Mouse (Mus musculus): ENCODE results near the gene Cobl. TPM values are rescaled to one million over a fixed set of nuclear protein-coding genes. Genes with fewer than 3 reads are reported as not detected.
A peak's percentile ranks its signal among the peaks of the same experiment; 100 is the strongest.

The Cobl gene
- total and polyA plus RNA-seq, 2 experiments from 2014 or later, result 11.4 to 17.8 TPM

- Histone ChIP-seq H3K4me3 (ENCODE audit: low read length) (no peak overlapping the region), H3K4me2 (ENCODE audit: low read depth, low read length) (no peak overlapping the region), H3K27me3 (ENCODE audit: insufficient read depth, low read length) (no peaks in the 10 kb centered on the region), H3K9ac (replicated peaks; ENCODE audit: low read length) (no peak overlapping the region), H3K36me3 (ENCODE audit: insufficient read depth, low read length) (no peaks in the 10 kb centered on the region), H3K9me3 (ENCODE audit: low read length) (no peaks in the 10 kb centered on the region), H3K27ac (no peak overlapping the region), H3K4me1 (ENCODE audit: insufficient read depth, low read length) (no peaks in the 10 kb centered on the region)
- DNase-seq (ENCODE audit: low spot score) (no peak), ATAC-seq (no peak)
- WGBS, result 46% methylated on average over 3 of the region's 3 CpGs
- TF ChIP-seq CTCF (IDR thresholded peaks at IDR 0.05; ENCODE audit: low read depth), result no peak
These were observed 28.9 kb downstream of the Cobl start for GRCm38 (mm10) chr11:12435905-12436304.

GRCm38 (mm10) chr11:12435018-12435417 is 29.7 kb downstream of the Cobl start:
- TF ChIP-seq CTCF (IDR thresholded peaks at IDR 0.05; ENCODE audit: low read depth), result no peak
- ATAC-seq (no peak), DNase-seq (ENCODE audit: low spot score) (no peak)
- Histone ChIP-seq H3K4me3 (ENCODE audit: low read length) (no peak overlapping the region), H3K9me3 (ENCODE audit: low read length) (no peaks in the 10 kb centered on the region), H3K9ac (replicated peaks; ENCODE audit: low read length) (no peak overlapping the region), H3K27me3 (ENCODE audit: insufficient read depth, low read length) (no peaks in the 10 kb centered on the region), H3K4me2 (ENCODE audit: low read depth, low read length) (no peak overlapping the region), H3K36me3 (ENCODE audit: insufficient read depth, low read length) (no peaks in the 10 kb centered on the region), H3K4me1 (ENCODE audit: insufficient read depth, low read length) (no peaks in the 10 kb centered on the region), H3K27ac (no peak overlapping the region)
- WGBS, result 47% methylated on average over 4 of the region's 4 CpGs

GRCm38 (mm10) chr11:12434597-12434996 is 30.2 kb downstream of the Cobl start:
- no peaks in the 10 kb centered on the region for H3K27me3 ChIP-seq (ENCODE audit: insufficient read depth, low read length)
- ATAC-seq (no peak), DNase-seq (ENCODE audit: low spot score) (no peak)
- no peaks in the 10 kb centered on the region for H3K36me3 ChIP-seq (ENCODE audit: insufficient read depth, low read length)
- 58% methylated on average over 4 of the region's 4 CpGs for WGBS
- TF ChIP-seq CTCF (IDR thresholded peaks at IDR 0.05; ENCODE audit: low read depth), result no peak
- no peak overlapping the region for H3K9ac ChIP-seq (replicated peaks; ENCODE audit: low read length)
- H3K4me1 ChIP-seq (ENCODE audit: insufficient read depth, low read length), result no peaks in the 10 kb centered on the region
- H3K9me3 ChIP-seq (ENCODE audit: low read length), result no peaks in the 10 kb centered on the region
- no peak overlapping the region for H3K27ac ChIP-seq
- no peak overlapping the region for H3K4me3 ChIP-seq (ENCODE audit: low read length)
- H3K4me2 ChIP-seq (ENCODE audit: low read depth, low read length), result no peak overlapping the region

GRCm38 (mm10) chr11:12431911-12432310 is 32.8 kb downstream of the Cobl start:
- H3K4me2 ChIP-seq (ENCODE audit: low read depth, low read length), result no peak overlapping the region
- no peaks in the 10 kb centered on the region for H3K9me3 ChIP-seq (ENCODE audit: low read length)
- H3K4me1 ChIP-seq (ENCODE audit: insufficient read depth, low read length), result 0 out of 2 replicates have a peak, but pooled peaks cover under 1% of the 10 kb centered on the region
- 90% methylated on average over 2 of the region's 2 CpGs for WGBS
- no peak overlapping the region for H3K4me3 ChIP-seq (ENCODE audit: low read length)
- DNase-seq (ENCODE audit: low spot score) (no peak), ATAC-seq (no peak)
- H3K27ac ChIP-seq, result no peak overlapping the region
- no peaks in the 10 kb centered on the region for H3K27me3 ChIP-seq (ENCODE audit: insufficient read depth, low read length)
- TF ChIP-seq CTCF (IDR thresholded peaks at IDR 0.05; ENCODE audit: low read depth), result no peak
- no peaks in the 10 kb centered on the region for H3K36me3 ChIP-seq (ENCODE audit: insufficient read depth, low read length)
- no peak overlapping the region for H3K9ac ChIP-seq (replicated peaks; ENCODE audit: low read length)

- no peaks in the 10 kb centered on the region for H3K9me3 ChIP-seq (ENCODE audit: low read length)
- DNase-seq (ENCODE audit: low spot score) (no peak), ATAC-seq (no peak)
- no peak overlapping the region for H3K4me3 ChIP-seq (ENCODE audit: low read length)
- no peak overlapping the region for H3K4me2 ChIP-seq (ENCODE audit: low read depth, low read length)
- peaks cover 10% of the 10 kb centered on the region; the same call in 1 of the 2 replicates for H3K4me1 ChIP-seq (ENCODE audit: insufficient read depth, low read length)
- 18% methylated on average over 4 of the region's 4 CpGs for WGBS
- TF ChIP-seq CTCF (IDR thresholded peaks at IDR 0.05; ENCODE audit: low read depth), result no peak
- no peaks in the 10 kb centered on the region for H3K27me3 ChIP-seq (ENCODE audit: insufficient read depth, low read length)
- no peaks in the 10 kb centered on the region for H3K36me3 ChIP-seq (ENCODE audit: insufficient read depth, low read length)
- H3K27ac ChIP-seq, result no peak overlapping the region
- no peak overlapping the region for H3K9ac ChIP-seq (replicated peaks; ENCODE audit: low read length)
These were observed 34.3 kb downstream of the Cobl start for GRCm38 (mm10) chr11:12430231-12431041.

- no peak; the same call in 1 of the 2 replicates for ATAC-seq
- DNase-seq (ENCODE audit: low spot score), result peak; percentile 62
- H3K9ac ChIP-seq (replicated peaks; ENCODE audit: low read length), result no peak overlapping the region
- no peak overlapping the region for H3K27ac ChIP-seq
- no peak overlapping the region for H3K4me3 ChIP-seq (ENCODE audit: low read length)
- 0 out of 2 replicates have a peak, but pooled peaks have one; percentile 6 for TF ChIP-seq CTCF (IDR thresholded peaks at IDR 0.05; ENCODE audit: low read depth)
- H3K4me2 ChIP-seq (ENCODE audit: low read depth, low read length), result no peak overlapping the region
- no peaks in the 10 kb centered on the region for H3K36me3 ChIP-seq (ENCODE audit: insufficient read depth, low read length)
- no peaks in the 10 kb centered on the region for H3K27me3 ChIP-seq (ENCODE audit: insufficient read depth, low read length)
- no peaks in the 10 kb centered on the region for H3K9me3 ChIP-seq (ENCODE audit: low read length)
- WGBS, result 50% methylated on average over 5 of the region's 5 CpGs
- peaks cover 10% of the 10 kb centered on the region; the same call in 1 of the 2 replicates for H3K4me1 ChIP-seq (ENCODE audit: insufficient read depth, low read length)
These were observed 38.0 kb downstream of the Cobl start for GRCm38 (mm10) chr11:12426746-12427145.

- TF ChIP-seq CTCF (IDR thresholded peaks at IDR 0.05; ENCODE audit: low read depth), result no peak
- no peak overlapping the region for H3K4me2 ChIP-seq (ENCODE audit: low read depth, low read length)
- H3K4me3 ChIP-seq (ENCODE audit: low read length), result no peak overlapping the region
- H3K36me3 ChIP-seq (ENCODE audit: insufficient read depth, low read length), result no peaks in the 10 kb centered on the region
- H3K27ac ChIP-seq, result no peak overlapping the region
- H3K27me3 ChIP-seq (ENCODE audit: insufficient read depth, low read length), result no peaks in the 10 kb centered on the region
- 70% methylated on average over 2 of the region's 2 CpGs for WGBS
- H3K9ac ChIP-seq (replicated peaks; ENCODE audit: low read length), result no peak overlapping the region
- DNase-seq (ENCODE audit: low spot score), result no peak
- ATAC-seq, result no peak
- H3K4me1 ChIP-seq (ENCODE audit: insufficient read depth, low read length), result peaks cover 10% of the 10 kb centered on the region; the same call in 1 of the 2 replicates
- no peaks in the 10 kb centered on the region for H3K9me3 ChIP-seq (ENCODE audit: low read length)
These were observed 40.6 kb downstream of the Cobl start for GRCm38 (mm10) chr11:12424205-12424604.
